ENCODE assay signal across 9 mouse cellular contexts in genomic region chr3:95450408-95450807, GRCm38 (mm10). TPM values are rescaled to one million over a fixed set of nuclear protein-coding genes. Genes with fewer than 3 reads are reported as not detected.
A peak's percentile ranks its signal among the peaks of the same experiment; 100 is the strongest.
DNase-seq lines count a peak whose midpoint lies in the region; ATAC-seq lines count a peak whose summit lies in the region.
"Had no signal": no experiment of that assay in that cellular context is flagged by ENCODE, and none has a peak within 500 bp of the region (broad histone marks: within the 10 kb centered on the region; RNA-seq: fewer than 3 reads in every experiment).

No protein-coding gene starts in this region.

- H3K36me3 ChIP-seq in heart, embryonic 16.5 days (ENCODE audit: control insufficient read depth, insufficient read depth) = peaks cover 19% of the 10 kb centered on the region
- peaks cover 42% of the 10 kb centered on the region for H3K36me3 ChIP-seq in heart, embryonic 12.5 days

- no peaks in the 10 kb centered on the region for H3K9me3 ChIP-seq in heart, embryonic 16.5 days (replicated peaks; ENCODE audit: control insufficient read depth, low read length)
- no peaks in the 10 kb centered on the region for H3K9me3 ChIP-seq in heart, embryonic 12.5 days (replicated peaks)
- H3K9me3 ChIP-seq: megakaryocyte, embryonic 14.5 days had no signal

- 22% methylated on average over 1 of the region's 1 CpGs for WGBS in heart, embryonic 16.5 days
- 35% methylated on average over 1 of the region's 1 CpGs for WGBS in heart, embryonic 12.5 days

- peaks cover 3% of the 10 kb centered on the region; the same call in 1 of the 2 replicates for H3K4me1 ChIP-seq in heart, embryonic 16.5 days (ENCODE audit: control insufficient read depth, insufficient read depth, low read length)
- H3K4me1 ChIP-seq in heart, embryonic 12.5 days (replicated peaks) = peaks cover 13% of the 10 kb centered on the region

- H3K27ac ChIP-seq in heart, embryonic 16.5 days (ENCODE audit: low read length) = no peak overlapping the region
- H3K27ac ChIP-seq in heart, embryonic 12.5 days (ENCODE audit: poor library complexity, severe bottlenecking) = no peak overlapping the region

- intact Hi-C loops in left cerebral cortex, postnatal 4 days (cut with DNase I) = loop anchor here (5.0 kb wide), 1 partner anchor 103 kb away; no protein-coding TSS in a partner anchor

- peak; percentile 35 to 53 for DNase-seq in CD8-positive naive resting alpha-beta T cell, adult 2 months (ENCODE audit: low read depth in 2 of 2, low spot score in 2 of 2)
- peak; percentile 26 for DNase-seq in brain, embryonic 18.5 days (ENCODE audit: low read depth, low spot score)
- DNase-seq in left cerebral cortex, postnatal 4 days = peak; percentile 19
- peak; percentile 16 to 22 for DNase-seq in thymus, postnatal 36 days

- no peak overlapping the region for H3K4me3 ChIP-seq in heart, embryonic 16.5 days (ENCODE audit: low read length)
- no peak overlapping the region for H3K4me3 ChIP-seq in heart, embryonic 12.5 days
- H3K4me3 ChIP-seq: megakaryocyte, embryonic 14.5 days had no signal

- no peaks in the 10 kb centered on the region for H3K27me3 ChIP-seq in heart, embryonic 16.5 days (ENCODE audit: control insufficient read depth, insufficient read depth, low read length)
- no peaks in the 10 kb centered on the region for H3K27me3 ChIP-seq in heart, embryonic 12.5 days (replicated peaks)
- H3K27me3 ChIP-seq: megakaryocyte, embryonic 14.5 days had no signal

- H3K9ac ChIP-seq in heart, embryonic 16.5 days (ENCODE audit: low read length) = no peak overlapping the region
- no peak overlapping the region for H3K9ac ChIP-seq in heart, embryonic 12.5 days

- H3K4me2 ChIP-seq in heart, embryonic 16.5 days (ENCODE audit: low read depth, low read length) = no peak overlapping the region
- H3K4me2 ChIP-seq in heart, embryonic 12.5 days = no peak overlapping the region

- 0 out of 2 replicates have a peak, but pooled peaks have one; percentile 45 for ATAC-seq in heart, embryonic 16.5 days (replicated peaks; ENCODE audit: extremely low read depth, insufficient read depth, low FRiP score)
- no peak for ATAC-seq in heart, embryonic 12.5 days (ENCODE audit: insufficient number of reproducible peaks, low FRiP score)
- ATAC-seq in granulocyte monocyte progenitor cell, adult 5-6 weeks (replicated peaks; ENCODE audit: poor library complexity, severe bottlenecking) = peak; percentile 62
- peak; percentile 89 for ATAC-seq in monocyte, adult 5-6 weeks (replicated peaks; ENCODE audit: insufficient number of reproducible peaks, low FRiP score, low TSS enrichment, poor library complexity, severe bottlenecking)

RNA-seq across cellular contexts. Expression of gene Arnt, which starts 16.2 kb away (rescaled TPM):
- 30.6 and 32.1 TPM in 2 replicates for polyA plus RNA-seq in heart, embryonic 16.5 days (2015; fragmentation: Nextera tagmentation; extraction: Ambion mirVana)
- 35.0 and 38.0 TPM in 2 replicates for polyA plus RNA-seq in heart, embryonic 12.5 days (2016; fragmentation: Nextera tagmentation; extraction: Ambion mirVana)
- total RNA-seq in granulocyte monocyte progenitor cell, adult 5-6 weeks (2014; fragmentation: Nextera tagmentation) = 31.4 and 34.3 TPM in 2 replicates
- 14.7 and 17.1 TPM in 2 replicates for total RNA-seq in granulocyte monocyte progenitor cell, adult 5-6 weeks (2017)
- total RNA-seq in left cerebral cortex, postnatal 4 days (2021) = 10 to 100 TPM; 40.4 to 46.1 TPM
- total RNA-seq in monocyte, adult 5-6 weeks (2017) = 30.7 to 46.7 TPM (median 44.1 TPM) in 3 replicates

RNA-seq across cellular contexts. Expression of gene 4930558C23Rik, which starts 47.8 kb away (rescaled TPM):
- not detected in 2 replicates for polyA plus RNA-seq in heart, embryonic 16.5 days (2015; fragmentation: Nextera tagmentation; extraction: Ambion mirVana)
- not detected in 2 replicates for polyA plus RNA-seq in heart, embryonic 12.5 days (2016; fragmentation: Nextera tagmentation; extraction: Ambion mirVana)
- not detected in 2 replicates for total RNA-seq in granulocyte monocyte progenitor cell, adult 5-6 weeks (2014; fragmentation: Nextera tagmentation)
- not detected in 2 replicates for total RNA-seq in granulocyte monocyte progenitor cell, adult 5-6 weeks (2017)
- not detected for total RNA-seq in left cerebral cortex, postnatal 4 days (2021)
- total RNA-seq in monocyte, adult 5-6 weeks (2017) = not detected in 3 replicates

RNA-seq across cellular contexts. Expression of gene Ctsk, which starts 48.6 kb away (rescaled TPM):
- 17.4 and 18.4 TPM in 2 replicates for polyA plus RNA-seq in heart, embryonic 16.5 days (2015; fragmentation: Nextera tagmentation; extraction: Ambion mirVana)
- polyA plus RNA-seq in heart, embryonic 12.5 days (2016; fragmentation: Nextera tagmentation; extraction: Ambion mirVana) = 14.2 and 15.1 TPM in 2 replicates
- total RNA-seq in granulocyte monocyte progenitor cell, adult 5-6 weeks (2014; fragmentation: Nextera tagmentation) = not detected in 2 replicates
- not detected in 2 replicates for total RNA-seq in granulocyte monocyte progenitor cell, adult 5-6 weeks (2017)
- 1 to 10 TPM; 7.1 to 7.2 TPM for total RNA-seq in left cerebral cortex, postnatal 4 days (2021)
- total RNA-seq in monocyte, adult 5-6 weeks (2017) = 0.19 to 0.87 TPM (median 0.75 TPM) in 3 replicates
